In the genomic region with DNA sequence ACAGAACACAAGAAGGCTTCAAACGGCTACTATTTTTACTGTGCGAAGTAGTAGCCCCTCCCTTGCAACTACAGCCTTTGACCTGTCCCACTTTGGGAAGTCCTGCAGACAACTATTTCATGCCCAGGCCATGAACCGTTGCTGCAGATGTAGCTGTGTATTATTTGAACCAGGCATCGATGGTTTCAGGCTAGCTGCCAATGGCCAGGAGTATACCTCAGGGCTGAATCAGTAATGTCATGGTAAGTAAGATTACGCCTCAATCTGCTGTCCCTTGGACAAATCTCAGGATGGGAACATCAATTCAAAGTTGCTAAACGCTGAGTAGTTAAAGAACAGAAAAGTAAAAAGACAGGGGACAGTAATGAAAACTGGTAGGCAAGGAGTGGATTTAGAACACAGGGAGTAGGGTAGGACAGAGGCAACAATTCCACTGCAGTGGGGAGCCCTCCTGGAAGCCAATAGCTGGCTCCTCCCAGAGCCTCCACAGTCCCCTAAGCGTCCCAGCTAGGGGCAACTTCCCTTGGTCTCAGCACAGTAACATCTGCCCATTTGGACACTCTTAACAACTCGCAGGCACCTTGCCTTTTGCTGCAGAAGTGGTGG, we compare ENCODE assay signal across 8 mouse cellular contexts. TPM values are rescaled to one million over a fixed set of nuclear protein-coding genes. Genes with fewer than 3 reads are reported as not detected.
DNase-seq lines count a peak whose midpoint lies in the region; ATAC-seq and TF ChIP-seq lines count a peak whose summit lies in the region.

No protein-coding gene starts in this region.

- no peak overlapping the region for H3K9ac ChIP-seq in lung, embryonic 16.5 days (ENCODE audit: low read length)
- H3K9ac ChIP-seq in embryonic facial prominence, embryonic 11.5 days (replicated peaks; ENCODE audit: low read length): peak overlapping the region; percentile 44
- no peak overlapping the region for H3K9ac ChIP-seq in intestine, postnatal 0 days (ENCODE audit: low read depth, low read length)
- no peak overlapping the region for H3K9ac ChIP-seq in stomach, embryonic 15.5 days

- H3K4me2 ChIP-seq in lung, embryonic 16.5 days (ENCODE audit: low read depth, low read length): peak overlapping the region; percentile 48
- peak overlapping the region; percentile 72 for H3K4me2 ChIP-seq in embryonic facial prominence, embryonic 11.5 days (ENCODE audit: low read depth, low read length)
- peak overlapping the region; percentile 64 for H3K4me2 ChIP-seq in intestine, postnatal 0 days (replicated peaks; ENCODE audit: low read depth)
- peak overlapping the region; percentile 76 for H3K4me2 ChIP-seq in stomach, embryonic 15.5 days

- no peaks in the 10 kb centered on the region for H3K36me3 ChIP-seq in lung, embryonic 16.5 days (ENCODE audit: control insufficient read depth, insufficient read depth, low read length)
- no peaks in the 10 kb centered on the region for H3K36me3 ChIP-seq in embryonic facial prominence, embryonic 11.5 days (replicated peaks; ENCODE audit: control insufficient read depth, insufficient read depth, low read depth, low read length)
- H3K36me3 ChIP-seq in intestine, postnatal 0 days (ENCODE audit: control insufficient read depth, insufficient read depth): no peaks in the 10 kb centered on the region
- H3K36me3 ChIP-seq in stomach, embryonic 15.5 days: no peaks in the 10 kb centered on the region

- no peak for TF ChIP-seq POLR2A in lung, adult 2 months (IDR thresholded peaks at IDR 0.05; ENCODE audit: borderline replicate concordance, extremely low read depth, low read depth, low read length)

- no peak overlapping the region for H3K27ac ChIP-seq in lung, embryonic 16.5 days (ENCODE audit: low read length)
- H3K27ac ChIP-seq in embryonic facial prominence, embryonic 11.5 days (replicated peaks; ENCODE audit: low read depth, low read length): no peak overlapping the region
- H3K27ac ChIP-seq in intestine, postnatal 0 days (ENCODE audit: low read depth, low read length): no peak overlapping the region
- no peak overlapping the region for H3K27ac ChIP-seq in stomach, embryonic 15.5 days

- 38% methylated on average over 8 of the region's 8 CpGs for WGBS in lung, embryonic 16.5 days
- WGBS in lung, adult 2 months: 40% methylated on average over 8 of the region's 8 CpGs
- 39% methylated on average over 8 of the region's 8 CpGs for WGBS in embryonic facial prominence, embryonic 11.5 days
- WGBS in intestine, postnatal 0 days: 44% methylated on average over 8 of the region's 8 CpGs
- 48% methylated on average over 8 of the region's 8 CpGs for WGBS in stomach, embryonic 15.5 days

- no peak for ATAC-seq in lung, embryonic 16.5 days (ENCODE audit: low read depth)
- ATAC-seq in embryonic facial prominence, embryonic 11.5 days (replicated peaks; ENCODE audit: insufficient number of reproducible peaks, low FRiP score, low TSS enrichment, low read depth): peak; percentile 4; the same call in 1 of the 2 replicates
- no peak for ATAC-seq in intestine, postnatal 0 days
- ATAC-seq in stomach, embryonic 15.5 days (ENCODE audit: insufficient read depth, low FRiP score, low read depth): no peak
- no peak for ATAC-seq in inflammation-experienced regulatory T-cells, adult 6 months

- DNase-seq in lung, adult 2 months: no peak
- DNase-seq in embryonic facial prominence, embryonic 11.5 days (ENCODE audit: low spot score): no peak
- no peak for DNase-seq in spleen, adult 18-20 months
- no peak for DNase-seq in right cerebral cortex, postnatal 4 days

- 0 out of 2 replicates have a peak overlapping the region, but pooled peaks have one; percentile 25 for H3K4me3 ChIP-seq in lung, embryonic 16.5 days (ENCODE audit: low read length)
- H3K4me3 ChIP-seq in lung, adult 2 months (replicated peaks; ENCODE audit: extremely low read depth, low read depth, low read length): no peak overlapping the region
- H3K4me3 ChIP-seq in embryonic facial prominence, embryonic 11.5 days (ENCODE audit: low read depth, low read length): peak overlapping the region; percentile 36
- H3K4me3 ChIP-seq in intestine, postnatal 0 days (ENCODE audit: low read depth, low read length): peak overlapping the region; percentile 19
- H3K4me3 ChIP-seq in stomach, embryonic 15.5 days (replicated peaks): peak overlapping the region; percentile 39

- no peaks in the 10 kb centered on the region for H3K9me3 ChIP-seq in lung, embryonic 16.5 days (ENCODE audit: control insufficient read depth, low read length)
- no peaks in the 10 kb centered on the region for H3K9me3 ChIP-seq in embryonic facial prominence, embryonic 11.5 days (replicated peaks; ENCODE audit: control insufficient read depth, low read length)
- no peaks in the 10 kb centered on the region for H3K9me3 ChIP-seq in intestine, postnatal 0 days (ENCODE audit: control insufficient read depth)
- H3K9me3 ChIP-seq in stomach, embryonic 15.5 days: no peaks in the 10 kb centered on the region

- H3K4me1 ChIP-seq in lung, embryonic 16.5 days (replicated peaks; ENCODE audit: control insufficient read depth, insufficient read depth, low read length): no peaks in the 10 kb centered on the region
- H3K4me1 ChIP-seq in lung, adult 2 months (ENCODE audit: control insufficient read depth, insufficient read depth, low read length): no peaks in the 10 kb centered on the region
- H3K4me1 ChIP-seq in embryonic facial prominence, embryonic 11.5 days (ENCODE audit: control insufficient read depth, insufficient read depth, low read length): no peaks in the 10 kb centered on the region; the same call in 1 of the 2 replicates
- no peaks in the 10 kb centered on the region for H3K4me1 ChIP-seq in intestine, postnatal 0 days (replicated peaks; ENCODE audit: control insufficient read depth, insufficient read depth, low read length)
- peaks cover 10% of the 10 kb centered on the region; the same call in 1 of the 2 replicates for H3K4me1 ChIP-seq in stomach, embryonic 15.5 days

- no peak for TF ChIP-seq CTCF in lung, adult 2 months (IDR thresholded peaks at IDR 0.05; ENCODE audit: insufficient read depth, low read length)
- no peak for TF ChIP-seq CTCF in intestine, postnatal 0 days (IDR thresholded peaks at IDR 0.05; ENCODE audit: low read depth)

- peaks cover 21% of the 10 kb centered on the region for H3K27me3 ChIP-seq in lung, embryonic 16.5 days (ENCODE audit: control insufficient read depth, insufficient read depth, low read depth, low read length)
- H3K27me3 ChIP-seq in embryonic facial prominence, embryonic 11.5 days (ENCODE audit: control insufficient read depth, insufficient read depth, low read length): peaks cover 9% of the 10 kb centered on the region
- H3K27me3 ChIP-seq in intestine, postnatal 0 days (replicated peaks; ENCODE audit: control insufficient read depth, insufficient read depth, low read length): peaks cover 6% of the 10 kb centered on the region; the same call in 1 of the 2 replicates
- H3K27me3 ChIP-seq in stomach, embryonic 15.5 days (replicated peaks): no peaks in the 10 kb centered on the region

RNA-seq across cellular contexts. Expression of gene Fgf14, which starts 2.3 kb away (rescaled TPM):
- 0.65 and 1.4 TPM in 2 replicates for polyA plus RNA-seq in lung, embryonic 16.5 days (2015; fragmentation: Nextera tagmentation; extraction: Ambion mirVana)
- 0.06 TPM in 1 of 2 replicates, not detected in the other for polyA plus RNA-seq in lung, adult 2 months (2012; rRNA removed)
- 1.2 and 1.5 TPM in 2 replicates for polyA plus RNA-seq in embryonic facial prominence, embryonic 11.5 days (2014; fragmentation: Nextera tagmentation; extraction: Ambion mirVana)
- polyA plus RNA-seq in intestine, postnatal 0 days (2015; fragmentation: Nextera tagmentation; extraction: Ambion mirVana): 0.43 and 0.60 TPM in 2 replicates
- polyA plus RNA-seq in stomach, embryonic 15.5 days (2015; fragmentation: Nextera tagmentation; extraction: Ambion mirVana): 1.5 and 1.9 TPM in 2 replicates
- not detected for polyA plus RNA-seq in inflammation-experienced regulatory T-cells, adult 6 months (2017; shearing (Covaris generic))
